Mouse (Mus musculus) heart, postnatal 0 days (tissue): ENCODE results near the gene Meaf6. TPM values are rescaled to one million over a fixed set of nuclear protein-coding genes. Genes with fewer than 3 reads are reported as not detected.

Source experiments
- ATAC-seq: fragments of 200-750 bp; cut with Nextera tagmentation; 2 replicates; pipeline ENCODE4 v1.8.0; 2017; ENCODE audit warnings: low read depth, moderate number of reproducible peaks, moderate library complexity; ENCODE audit not compliant: insufficient read depth
- DNase-seq: peaks from one replicate; pipeline ENCODE4 v3.0.0-alpha.2; 2016; ENCODE audit warnings: low spot score
- H3K27ac ChIP-seq: fragments of 300-500 bp; sonication (generic); 2 replicates; pipeline ENCODE4 v1.5.1; 2014; ENCODE audit warnings: low read depth, mild to moderate bottlenecking
- H3K27me3 ChIP-seq: fragments of 300-500 bp; sonication (generic); 2 replicates; pipeline ENCODE4 v1.6.1; 2014; ENCODE audit warnings: low read length, mixed read lengths; ENCODE audit not compliant: control insufficient read depth, insufficient read depth
- H3K36me3 ChIP-seq: fragments of 300-500 bp; sonication (generic); replicated peaks from 2 replicates; pipeline ENCODE4 v1.6.1; 2014; ENCODE audit warnings: low read length, mixed read lengths; ENCODE audit not compliant: control insufficient read depth, insufficient read depth
- H3K4me1 ChIP-seq: fragments of 300-500 bp; sonication (generic); 2 replicates; pipeline ENCODE4 v1.6.1; 2014; ENCODE audit warnings: antibody characterized with exemption; ENCODE audit not compliant: control insufficient read depth, insufficient read depth
- H3K4me2 ChIP-seq: fragments of 300-500 bp; sonication (generic); 2 replicates; pipeline ENCODE4 v1.6.1; 2014; ENCODE audit warnings: low read depth, mild to moderate bottlenecking, low read length, moderate library complexity
- H3K4me3 ChIP-seq: fragments of 300-500 bp; sonication (generic); 2 replicates; pipeline ENCODE4 v1.5.1; 2014; ENCODE audit warnings: low read depth, low read length
- H3K9ac ChIP-seq: fragments of 300-500 bp; sonication (generic); replicated peaks from 2 replicates; pipeline ENCODE4 v1.6.1; 2014; ENCODE audit warnings: low read depth, low read length, mixed read lengths
- H3K9me3 ChIP-seq: fragments of 300-500 bp; sonication (generic); replicated peaks from 2 replicates; pipeline ENCODE4 v1.6.1; 2016; ENCODE audit warnings: low read length; ENCODE audit not compliant: control insufficient read depth
- CTCF ChIP-seq: IDR thresholded peaks from 2 replicates; pipeline ENCODE4 v1.5.1; 2016; ENCODE audit warnings: antibody characterized with exemption, control low read depth, low read depth
- EP300 ChIP-seq: IDR thresholded peaks from 2 replicates; pipeline ENCODE4 v1.6.1; 2016; ENCODE audit warnings: antibody characterized with exemption, low read depth
- WGBS: fragments of 180-500 bp; shearing (Covaris S2); extraction: QIAGEN DNeasy Blood & Tissue Kit; methylation state at CpG from one replicate; pipeline ENCODE4 v1.1.7; 2014; 5-methylcytosine and 5-hydroxymethylcytosine counted together
- polyA plus RNA-seq: library from polyadenylated mRNA; unstranded; fragments of >200 nt; fragmentation: Nextera tagmentation; extraction: Ambion mirVana; gene quantifications from 2 replicates; pipeline ENCODE4 v1.2.1, GENCODE M21; 2015
- total RNA-seq: library from RNA; depleted of rRNA; stranded (reverse); fragments of >200 nt; gene quantifications from 2 replicates; pipeline ENCODE4 v1.2.3, GENCODE M21; 2014; ENCODE audit warnings: low replicate concordance

Meaf6 gene
- total and polyA plus RNA-seq, 2 experiments from 2014 or later, result 28.9 TPM

DNA sequence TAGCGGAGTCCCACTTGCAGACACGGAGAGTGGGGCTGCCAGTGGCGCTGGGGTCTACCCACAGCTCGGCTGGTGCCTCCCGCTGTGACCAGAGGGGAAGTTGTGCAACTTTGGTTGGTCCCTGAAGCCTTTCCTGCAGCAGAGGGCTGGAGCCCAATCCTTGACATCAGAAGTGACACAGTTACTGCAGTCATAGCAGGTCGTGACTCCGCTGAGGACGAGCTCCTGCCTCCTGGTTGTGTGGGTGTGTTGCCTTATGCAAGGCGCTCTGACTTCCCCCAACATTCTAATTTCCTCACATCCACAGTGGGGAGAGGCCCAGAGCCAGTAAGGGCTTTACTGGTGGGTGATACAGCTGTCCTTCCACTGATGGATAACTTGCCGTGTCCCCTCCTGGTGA lies 60.3 kb downstream of the Meaf6 start:
- Histone ChIP-seq H3K36me3 (no peaks in the 10 kb centered on the region), H3K9ac (no peak overlapping the region), H3K9me3 (no peaks in the 10 kb centered on the region), H3K27ac (no peak overlapping the region), H3K4me2 (no peak overlapping the region), H3K4me3 (no peak overlapping the region), H3K4me1 (no peaks in the 10 kb centered on the region), H3K27me3 (peaks cover 16% of the 10 kb centered on the region; the same call in 1 of the 2 replicates)
- WGBS, result 21% methylated on average over 10 of the region's 10 CpGs
- no peak for TF ChIP-seq EP300
- TF ChIP-seq CTCF, result no peak
- no peak for DNase-seq
- ATAC-seq, result no peak

- Histone ChIP-seq H3K4me3 (no peak overlapping the region), H3K36me3 (no peaks in the 10 kb centered on the region), H3K27ac (no peak overlapping the region), H3K4me1 (no peaks in the 10 kb centered on the region), H3K27me3 (peaks cover 16% of the 10 kb centered on the region; the same call in 1 of the 2 replicates), H3K4me2 (no peak overlapping the region), H3K9me3 (no peaks in the 10 kb centered on the region), H3K9ac (no peak overlapping the region)
- 85% methylated on average over 4 of the region's 4 CpGs for WGBS
- ATAC-seq (no peak), DNase-seq (no peak)
- TF ChIP-seq CTCF, result no peak
- no peak for TF ChIP-seq EP300
Observed at GRCm38 (mm10) chr4:125147970-125148369, 63.0 kb downstream of the Meaf6 start.

DNA sequence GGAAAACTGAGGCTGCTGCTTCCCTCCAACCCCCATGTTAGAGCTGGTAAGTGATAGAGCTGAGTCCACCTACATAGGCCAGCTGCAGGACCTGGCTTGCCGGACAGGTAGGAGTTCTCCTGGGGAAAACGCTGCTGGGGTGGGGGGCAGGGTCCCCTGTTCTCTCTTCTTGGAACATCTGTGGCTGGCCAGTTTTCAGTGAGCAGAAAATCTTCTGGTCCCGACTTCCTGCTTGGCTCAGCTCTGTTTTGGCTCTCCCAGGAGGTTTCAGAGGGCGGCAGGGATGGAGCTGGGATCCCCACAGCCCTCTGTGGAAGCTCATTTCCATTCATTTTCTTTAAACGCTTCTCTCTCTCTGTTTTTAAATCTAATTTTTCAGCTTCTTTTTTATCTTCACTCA lies 64.5 kb downstream of the Meaf6 start:
- Histone ChIP-seq H3K9me3 (no peaks in the 10 kb centered on the region), H3K4me1 (no peaks in the 10 kb centered on the region), H3K4me2 (no peak overlapping the region), H3K27ac (no peak overlapping the region), H3K27me3 (peaks cover 16% of the 10 kb centered on the region; the same call in 1 of the 2 replicates), H3K9ac (no peak overlapping the region), H3K4me3 (no peak overlapping the region), H3K36me3 (no peaks in the 10 kb centered on the region)
- ATAC-seq (no peak), DNase-seq (no peak)
- WGBS, result 34% methylated on average over 5 of the region's 5 CpGs
- TF ChIP-seq CTCF, result no peak
- TF ChIP-seq EP300, result no peak

DNA sequence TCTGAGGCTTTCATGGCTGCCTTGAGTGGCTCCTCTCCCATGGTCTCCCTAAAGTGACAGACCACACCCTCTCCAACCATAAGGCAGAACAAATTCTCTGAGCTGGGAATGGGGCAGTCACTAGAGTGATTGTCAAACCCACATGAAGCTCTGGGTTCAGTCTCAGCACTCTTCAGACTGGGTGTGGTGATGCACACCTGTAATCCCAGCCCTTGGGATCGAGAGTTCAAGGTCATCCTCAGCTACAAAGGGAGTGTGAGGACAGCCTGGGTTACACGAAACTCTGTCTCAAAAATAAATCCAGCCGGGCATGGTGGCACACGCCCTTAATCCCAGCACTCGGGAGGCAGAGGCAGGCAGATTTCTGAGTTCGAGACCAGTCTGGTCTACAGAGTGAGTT lies 67.5 kb downstream of the Meaf6 start:
- Histone ChIP-seq H3K4me2 (no peak overlapping the region), H3K27ac (no peak overlapping the region), H3K9ac (no peak overlapping the region), H3K9me3 (no peaks in the 10 kb centered on the region), H3K36me3 (no peaks in the 10 kb centered on the region), H3K4me1 (no peaks in the 10 kb centered on the region), H3K4me3 (no peak overlapping the region), H3K27me3 (no peaks in the 10 kb centered on the region)
- DNase-seq, result no peak
- 82% methylated on average over 6 of the region's 6 CpGs for WGBS
- no peak for TF ChIP-seq CTCF
- TF ChIP-seq EP300, result no peak
- no peak for ATAC-seq

- Histone ChIP-seq H3K4me2 (no peak overlapping the region), H3K9ac (no peak overlapping the region), H3K9me3 (no peaks in the 10 kb centered on the region), H3K36me3 (no peaks in the 10 kb centered on the region), H3K27ac (no peak overlapping the region), H3K4me1 (no peaks in the 10 kb centered on the region), H3K4me3 (no peak overlapping the region), H3K27me3 (no peaks in the 10 kb centered on the region)
- ATAC-seq (no peak), DNase-seq (no peak)
- TF ChIP-seq EP300, result no peak
- no peak for TF ChIP-seq CTCF
- 65% methylated on average over 4 of the region's 4 CpGs for WGBS
Observed at GRCm38 (mm10) chr4:125153659-125154241, 68.8 kb downstream of the Meaf6 start.

DNA sequence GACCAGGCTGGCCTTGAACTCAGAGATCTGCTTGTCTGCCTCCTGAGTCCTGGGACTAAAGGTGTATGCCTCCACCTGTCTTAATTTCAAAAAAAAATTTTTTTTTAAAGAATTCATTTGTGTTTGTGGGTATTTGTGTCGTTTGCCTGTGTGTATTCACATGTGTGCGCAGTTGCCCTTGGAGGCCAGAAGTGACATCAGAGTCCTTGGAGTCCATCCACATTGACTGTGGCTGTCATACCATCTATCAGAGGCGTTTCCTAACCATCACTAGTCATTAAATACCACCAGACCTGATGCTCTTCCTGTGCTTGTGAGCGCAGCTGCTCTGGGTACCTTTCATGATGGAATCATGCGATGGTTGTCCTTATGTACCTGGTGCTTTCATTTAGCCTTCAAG lies 70.7 kb downstream of the Meaf6 start:
- ATAC-seq, result no peak
- 80% methylated on average over 5 of the region's 5 CpGs for WGBS
- TF ChIP-seq EP300, result no peak
- TF ChIP-seq CTCF, result no peak

More for the DNA sequence above, 70.7 kb downstream of the Meaf6 start:
- Histone ChIP-seq H3K27me3 (no peaks in the 10 kb centered on the region), H3K4me2 (no peak overlapping the region), H3K27ac (no peak overlapping the region), H3K36me3 (no peaks in the 10 kb centered on the region), H3K4me3 (no peak overlapping the region), H3K4me1 (no peaks in the 10 kb centered on the region), H3K9ac (no peak overlapping the region), H3K9me3 (no peaks in the 10 kb centered on the region)
- no peak for DNase-seq
